In the genomic region with DNA sequence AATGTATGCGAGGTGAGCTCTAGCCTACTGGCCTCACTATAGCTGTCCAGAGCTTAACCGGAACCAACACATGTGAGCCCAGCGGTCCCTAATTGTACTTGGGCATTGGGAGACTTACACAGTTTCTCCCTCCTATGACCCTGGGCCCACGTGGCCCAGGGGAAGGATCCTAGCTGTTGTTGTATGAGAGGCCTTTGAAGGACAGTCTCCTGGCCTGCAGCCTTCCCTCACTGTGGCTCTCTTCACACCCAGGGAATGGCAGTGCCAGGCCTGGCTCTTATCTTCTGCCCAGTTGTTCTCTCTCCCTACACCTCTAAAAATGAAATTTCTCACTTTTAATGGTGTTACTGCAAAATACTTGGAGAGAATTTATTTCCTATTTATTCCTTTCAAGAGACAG, we compare ENCODE assay signal across 18 mouse cellular contexts. TPM values are rescaled to one million over a fixed set of nuclear protein-coding genes. Genes with fewer than 3 reads are reported as not detected.
DNase-seq lines count a peak whose midpoint lies in the region; ATAC-seq and TF ChIP-seq lines count a peak whose summit lies in the region.
"Had no signal": no experiment of that assay in that cellular context is flagged by ENCODE, and none has a peak within 500 bp of the region (broad histone marks: within the 10 kb centered on the region; RNA-seq: fewer than 3 reads in every experiment).

No protein-coding gene starts in this region.

- peaks cover 18% of the 10 kb centered on the region for H3K4me1 ChIP-seq in heart, embryonic 11.5 days (ENCODE audit: control insufficient read depth, insufficient read depth, low read length)
- H3K4me1 ChIP-seq in cortical plate, adult 2 months (ENCODE audit: control insufficient read depth, insufficient read depth, low read length) = peaks cover 27% of the 10 kb centered on the region

- H3K36me3 ChIP-seq in heart, embryonic 11.5 days (ENCODE audit: control insufficient read depth, insufficient read depth, low read length) = no peaks in the 10 kb centered on the region
- H3K36me3 ChIP-seq: midbrain, embryonic 12.5 days had no signal

- no peak overlapping the region for H3K4me3 ChIP-seq in heart, embryonic 11.5 days (ENCODE audit: low read depth, low read length)
- no peak overlapping the region for H3K4me3 ChIP-seq in left cerebral cortex, adult 2 months
- no peak overlapping the region for H3K4me3 ChIP-seq in cortical plate, adult 2 months (ENCODE audit: insufficient read depth, low read length)
- H3K4me3 ChIP-seq: midbrain, embryonic 12.5 days had no signal

- no peak overlapping the region for H3K9ac ChIP-seq in heart, embryonic 11.5 days (ENCODE audit: low read depth, low read length)
- H3K9ac ChIP-seq: midbrain, embryonic 12.5 days had no signal

- TF ChIP-seq POLR2A in cortical plate, adult 2 months (IDR thresholded peaks at IDR 0.05; ENCODE audit: extremely low read depth, insufficient read depth, low read length) = no peak

- ATAC-seq in heart, embryonic 11.5 days (replicated peaks; ENCODE audit: insufficient number of reproducible peaks, low FRiP score, low TSS enrichment) = no peak
- ATAC-seq: intestine, embryonic 16.5 days had no signal

- no peak overlapping the region for H3K4me2 ChIP-seq in heart, embryonic 11.5 days
- H3K4me2 ChIP-seq: midbrain, embryonic 12.5 days had no signal

- no peak for TF ChIP-seq CTCF in left cerebral cortex, adult 2 months (IDR thresholded peaks at IDR 0.05)
- TF ChIP-seq CTCF in cortical plate, adult 2 months (IDR thresholded peaks at IDR 0.05; ENCODE audit: extremely low read depth, insufficient read depth, low read length) = no peak

- DNase-seq in adrenal gland, adult 2 months = peak; percentile 33
- no peak for DNase-seq in adrenal gland, postnatal 4 days (ENCODE audit: low spot score in 2 of 2)
- peak; percentile 28 to 40 for DNase-seq in heart, adult 18-20 months
- DNase-seq in left cerebral cortex, adult 2 months (ENCODE audit: extremely low spot score in 1 of 2, low spot score in 2 of 2) = no peak
- DNase-seq in left cerebral cortex, adult 9 months (ENCODE audit: low spot score in 2 of 2) = no peak
- DNase-seq in liver = no peak
- DNase-seq: cerebellum, adult 9-10 months; kidney, postnatal 14 days; layer of hippocampus, adult 9-11 months; lung, adult 18-20 months; lung, postnatal 4 days; right cerebral cortex, adult 18-20 months; thymus, adult 2 months had no signal

- H3K9me3 ChIP-seq in heart, embryonic 11.5 days (replicated peaks; ENCODE audit: control insufficient read depth, low read length) = no peaks in the 10 kb centered on the region
- H3K9me3 ChIP-seq: midbrain, embryonic 12.5 days had no signal

- H3K27me3 ChIP-seq in heart, embryonic 11.5 days (ENCODE audit: control insufficient read depth, insufficient read depth, low read length) = peaks cover 58% of the 10 kb centered on the region
- H3K27me3 ChIP-seq: midbrain, embryonic 12.5 days had no signal

- no peak overlapping the region for H3K27ac ChIP-seq in heart, embryonic 11.5 days (ENCODE audit: low read depth, low read length)
- H3K27ac ChIP-seq in left cerebral cortex, adult 2 months = peak overlapping the region; percentile 87; the same call in 1 of the 2 replicates
- H3K27ac ChIP-seq in cortical plate, adult 2 months (ENCODE audit: insufficient read depth, low read length) = 0 out of 2 replicates have a peak overlapping the region, but pooled peaks have one; percentile 7

- WGBS in heart, embryonic 11.5 days (ENCODE audit: insufficient replicate concordance) = 54% methylated on average over 4 of the region's 4 CpGs

- intact Hi-C loops in left cerebral cortex, adult 2 months (cut with DNase I) = no loop called here

RNA-seq across cellular contexts. Expression of gene Spock2, which starts 11.0 kb away (rescaled TPM):
- total RNA-seq in adrenal gland, adult 2 months (2021) = 10 to 100 TPM; 34.8 to 59.0 TPM
- polyA plus RNA-seq in adrenal gland, adult 2 months (2012; rRNA removed) = 21.8 and 22.9 TPM in 2 replicates
- total RNA-seq in adrenal gland, postnatal 4 days (2021) = 10 to 100 TPM; 43.4 to 47.2 TPM
- 10 to 100 TPM; 10.3 to 16.2 TPM for total RNA-seq in heart, adult 18-20 months (2021)
- polyA plus RNA-seq in heart, embryonic 11.5 days (2014; fragmentation: Nextera tagmentation; extraction: Ambion mirVana) = 1.2 and 1.3 TPM in 2 replicates
- total RNA-seq in left cerebral cortex, adult 2 months (2021) = 100 to 1,000 TPM; 541 to 578 TPM
- polyA plus RNA-seq in cortical plate, adult 2 months (2012; rRNA removed) = 382 and 387 TPM in 2 replicates
- total RNA-seq: MEL had no signal

Comparison
In these comparisons a context has a peak if more than half of its experiments do, and no peak if none do; other contexts are left out.
1. DNase-seq: peak in adrenal gland, adult 2 months (single experiment) and heart, adult 18-20 months (2 of 2); none in adrenal gland, postnatal 4 days (0 of 2), left cerebral cortex, adult 2 months (0 of 2), left cerebral cortex, adult 9 months (0 of 2) and liver (single experiment).
2. RNA of gene Spock2, which starts 11.0 kb away (total RNA-seq): 541 to 578 TPM in left cerebral cortex, adult 2 months; 34.8 to 59.0 TPM in adrenal gland, adult 2 months, 43.4 to 47.2 TPM in adrenal gland, postnatal 4 days and 10.3 to 16.2 TPM in heart, adult 18-20 months; every median in the first group is over 4 times any median in the second.